Mouse (Mus musculus) intestine, embryonic 15.5 days (tissue): ENCODE measurements at regions not wholly inside any gene's neighbourhood (a gene's known extent, or its start where the extent isn't known, plus 50 kb on each side); places are given as distances from the start of the nearest gene placed in this dataset.
"Not testable (repeated sequence)": the region's sequence is repeated elsewhere in the genome, so short reads cannot be mapped to it uniquely, and the experiment has no call there.

Experiments
- ATAC-seq: fragments of 200-750 bp; cut with Nextera tagmentation; 2 replicates; pipeline ENCODE4 v1.8.0; 2017; ENCODE audit warnings: moderate TSS enrichment, moderate library complexity
- H3K27ac ChIP-seq: fragments of 300-500 bp; sonication (generic); 2 replicates; pipeline ENCODE4 v1.5.1; 2015; ENCODE audit warnings: mild to moderate bottlenecking, inconsistent platforms
- H3K27me3 ChIP-seq: fragments of 300-500 bp; sonication (generic); replicated peaks from 2 replicates; pipeline ENCODE4 v1.6.1; 2015; ENCODE audit warnings: inconsistent platforms
- H3K36me3 ChIP-seq: fragments of 300-500 bp; sonication (generic); 2 replicates; pipeline ENCODE4 v1.6.1; 2015; ENCODE audit warnings: inconsistent platforms
- H3K4me1 ChIP-seq: fragments of 300-500 bp; sonication (generic); replicated peaks from 2 replicates; pipeline ENCODE4 v1.6.1; 2015; ENCODE audit warnings: inconsistent platforms
- H3K4me2 ChIP-seq: fragments of 300-500 bp; sonication (generic); replicated peaks from 2 replicates; pipeline ENCODE4 v1.6.1; 2015; ENCODE audit warnings: mild to moderate bottlenecking, inconsistent platforms
- H3K4me3 ChIP-seq: fragments of 300-500 bp; sonication (generic); replicated peaks from 2 replicates; pipeline ENCODE4 v1.5.1; 2015; ENCODE audit warnings: inconsistent platforms
- H3K9ac ChIP-seq: fragments of 300-500 bp; sonication (generic); 2 replicates; pipeline ENCODE4 v1.6.1; 2015; ENCODE audit warnings: inconsistent platforms
- H3K9me3 ChIP-seq: fragments of 300-500 bp; sonication (generic); 2 replicates; pipeline ENCODE4 v1.6.1; 2016; ENCODE audit warnings: inconsistent platforms
- WGBS: fragments of 180-500 bp; shearing (Covaris S2); methylation state at CpG from one replicate; pipeline ENCODE4 v1.1.7; 2015; 5-methylcytosine and 5-hydroxymethylcytosine counted together

DNA sequence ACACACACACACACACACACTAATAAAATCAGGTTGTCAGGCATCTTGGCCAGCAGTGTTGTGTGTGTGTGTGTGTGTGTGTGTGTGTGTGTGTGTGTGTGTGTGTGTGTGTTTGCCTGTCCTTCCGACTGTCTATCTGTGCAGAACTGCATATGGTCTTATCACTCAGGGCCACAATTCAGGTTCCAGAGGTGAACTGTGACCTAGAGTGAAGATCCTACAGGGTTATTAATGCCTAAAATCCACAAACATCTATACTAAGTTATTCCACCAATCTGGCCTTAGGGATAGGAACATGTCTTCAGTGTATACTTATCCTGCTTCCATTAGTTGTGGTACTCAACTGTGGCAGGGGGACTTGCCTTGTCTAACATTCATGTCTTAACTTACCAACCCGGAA lies 96.7 kb downstream of the Zfp369 start:
- not testable (repeated sequence) for H3K4me2 ChIP-seq, H3K36me3 ChIP-seq, H3K27ac ChIP-seq, H3K4me3 ChIP-seq, ATAC-seq, H3K4me1 ChIP-seq, H3K9ac ChIP-seq, H3K9me3 ChIP-seq, H3K27me3 ChIP-seq
- WGBS: 100% methylated on average over 1 of the region's 2 CpGs

DNA sequence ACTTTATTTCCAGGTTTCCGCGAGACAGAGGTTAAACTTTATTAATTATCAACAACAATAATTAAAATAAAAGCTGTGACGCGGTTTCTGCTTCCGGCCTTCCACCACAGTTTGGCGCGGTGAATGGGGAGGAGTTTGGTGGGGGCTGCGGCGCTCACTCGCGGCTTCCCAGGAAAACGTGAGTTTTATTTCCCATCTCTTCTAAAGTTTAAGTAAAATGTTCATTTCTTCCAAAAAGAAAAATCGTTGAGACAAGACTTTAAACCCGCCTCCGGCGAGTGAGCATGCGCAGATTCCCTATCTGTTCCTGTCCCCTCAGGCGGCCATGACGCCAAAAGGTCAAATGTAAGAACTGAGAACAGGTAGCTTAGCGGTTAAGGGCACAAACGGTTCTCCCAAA lies 100.8 kb downstream of the Zfp369 start:
- H3K27me3 ChIP-seq, H3K4me2 ChIP-seq, H3K9me3 ChIP-seq, ATAC-seq, H3K36me3 ChIP-seq, H3K4me3 ChIP-seq, H3K27ac ChIP-seq, H3K9ac ChIP-seq, H3K4me1 ChIP-seq: not testable (repeated sequence)
- WGBS: 47% methylated on average over 21 of the region's 21 CpGs

DNA sequence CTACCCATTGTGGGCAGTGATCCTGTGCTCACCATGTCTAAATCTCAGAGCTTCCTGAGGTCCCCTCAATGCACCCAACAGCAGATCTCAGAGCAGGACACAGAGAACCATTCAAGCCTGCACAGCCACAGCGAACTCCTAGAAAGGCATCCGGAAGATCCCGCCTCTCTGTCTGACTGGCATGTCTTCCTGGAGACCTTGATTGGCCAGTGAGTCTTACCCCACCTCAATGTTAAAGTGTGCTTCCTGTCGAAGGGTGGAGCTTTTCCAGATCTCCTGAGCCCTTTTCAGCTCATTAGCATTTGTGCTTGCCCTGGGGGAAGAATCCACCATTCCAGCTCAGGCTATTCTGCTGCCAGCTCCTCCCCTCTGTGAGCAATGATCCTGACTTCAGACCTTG lies 97.5 kb upstream of the Gm10139 start:
- H3K4me1 ChIP-seq, H3K4me2 ChIP-seq, H3K4me3 ChIP-seq, H3K9ac ChIP-seq, ATAC-seq, H3K27me3 ChIP-seq, H3K27ac ChIP-seq, H3K36me3 ChIP-seq, H3K9me3 ChIP-seq: not testable (repeated sequence)
- WGBS: 64% methylated on average over 4 of the region's 4 CpGs

DNA sequence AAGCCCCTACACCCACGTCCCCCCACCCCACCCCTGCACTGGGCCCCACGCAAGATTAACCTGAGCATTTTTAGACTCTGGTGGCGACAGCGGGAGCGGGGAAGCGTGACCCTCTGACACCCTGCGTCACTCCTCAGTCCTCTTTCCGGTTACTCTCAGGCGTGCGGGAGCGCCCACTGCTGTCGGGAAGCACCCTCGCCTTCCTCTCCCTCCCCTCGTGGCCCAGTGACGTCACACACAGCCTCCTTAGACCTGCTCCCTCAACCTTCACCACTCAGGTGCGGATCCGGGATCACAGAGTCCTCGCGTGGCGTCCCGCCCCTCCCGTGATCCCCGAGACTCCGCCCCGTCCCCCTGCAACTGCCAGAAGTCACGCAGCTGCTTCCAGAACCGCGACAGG lies 92.3 kb upstream of the Gm10139 start:
- not testable (repeated sequence) for H3K27me3 ChIP-seq, H3K36me3 ChIP-seq, ATAC-seq, H3K4me1 ChIP-seq, H3K9me3 ChIP-seq, H3K9ac ChIP-seq, H3K27ac ChIP-seq
- Histone ChIP-seq H3K4me3 (peak overlapping the region; percentile 28), H3K4me2 (peak overlapping the region; percentile 52)
- whole genome bisulfite sequencing: 4% methylated on average over 27 of the region's 28 CpGs
